Mouse (Mus musculus): ENCODE results near the gene Pars2.

DNA sequence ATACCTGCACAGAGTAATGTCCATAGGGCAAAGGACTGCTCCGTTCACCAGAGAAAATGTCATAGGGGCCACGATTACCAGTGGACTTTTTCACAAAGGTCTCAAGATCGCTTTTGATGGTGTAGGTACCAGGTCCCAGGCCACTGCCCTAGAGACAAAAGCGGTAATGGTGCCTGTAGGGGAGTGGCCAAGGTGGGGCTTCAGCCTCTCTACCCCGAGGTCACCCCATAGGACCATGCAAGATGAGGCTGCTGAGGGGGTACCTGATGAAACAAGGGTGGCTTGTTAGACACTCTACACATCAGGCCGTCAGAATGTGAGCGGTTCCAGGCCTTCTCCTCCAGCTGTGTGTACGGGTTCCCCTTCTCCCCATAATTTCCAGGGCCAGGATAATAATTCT lies 37.8 kb upstream of the Pars2 start:
- no peak for TF ChIP-seq USF1 (IDR thresholded peaks at IDR 0.05; ENCODE audit: low read depth)
- no peak for TF ChIP-seq E2F4 (IDR thresholded peaks at IDR 0.05; ENCODE audit: insufficient read depth)
- TF ChIP-seq POLR2A (IDR thresholded peaks at IDR 0.05; ENCODE audit: insufficient read length, low read depth): no peak
- no peak for TF ChIP-seq SRF (IDR thresholded peaks at IDR 0.05; ENCODE audit: control insufficient read depth, insufficient read length, low read depth)
- no peak for TF ChIP-seq MYOD1 (IDR thresholded peaks at IDR 0.05; ENCODE audit: control insufficient read depth in 1 of 3, insufficient read length in 2 of 3, low read depth in 2 of 3)
- no peak for TF ChIP-seq POLR2AphosphoS2 (IDR thresholded peaks at IDR 0.05; ENCODE audit: insufficient read length, low read depth)
- TF ChIP-seq TCF3 (IDR thresholded peaks at IDR 0.05; ENCODE audit: insufficient read length, low read depth): no peak
- no peak for TF ChIP-seq MYOG (IDR thresholded peaks at IDR 0.05; ENCODE audit: control insufficient read depth in 1 of 3, insufficient read depth in 1 of 3, insufficient read length in 2 of 3, low read depth in 2 of 3)
- no peak for TF ChIP-seq CEBPB (IDR thresholded peaks at IDR 0.05; ENCODE audit: insufficient read depth, poor library complexity, severe bottlenecking)
